Mouse (Mus musculus) T-cell, adult 2 months (primary cell): ENCODE data around the gene Esam.

Source experiments
- DNase-seq: peaks from one replicate; pipeline ENCODE4 v3.0.0; 2022; ENCODE audit warnings: low spot score

Gene Esam

DNA sequence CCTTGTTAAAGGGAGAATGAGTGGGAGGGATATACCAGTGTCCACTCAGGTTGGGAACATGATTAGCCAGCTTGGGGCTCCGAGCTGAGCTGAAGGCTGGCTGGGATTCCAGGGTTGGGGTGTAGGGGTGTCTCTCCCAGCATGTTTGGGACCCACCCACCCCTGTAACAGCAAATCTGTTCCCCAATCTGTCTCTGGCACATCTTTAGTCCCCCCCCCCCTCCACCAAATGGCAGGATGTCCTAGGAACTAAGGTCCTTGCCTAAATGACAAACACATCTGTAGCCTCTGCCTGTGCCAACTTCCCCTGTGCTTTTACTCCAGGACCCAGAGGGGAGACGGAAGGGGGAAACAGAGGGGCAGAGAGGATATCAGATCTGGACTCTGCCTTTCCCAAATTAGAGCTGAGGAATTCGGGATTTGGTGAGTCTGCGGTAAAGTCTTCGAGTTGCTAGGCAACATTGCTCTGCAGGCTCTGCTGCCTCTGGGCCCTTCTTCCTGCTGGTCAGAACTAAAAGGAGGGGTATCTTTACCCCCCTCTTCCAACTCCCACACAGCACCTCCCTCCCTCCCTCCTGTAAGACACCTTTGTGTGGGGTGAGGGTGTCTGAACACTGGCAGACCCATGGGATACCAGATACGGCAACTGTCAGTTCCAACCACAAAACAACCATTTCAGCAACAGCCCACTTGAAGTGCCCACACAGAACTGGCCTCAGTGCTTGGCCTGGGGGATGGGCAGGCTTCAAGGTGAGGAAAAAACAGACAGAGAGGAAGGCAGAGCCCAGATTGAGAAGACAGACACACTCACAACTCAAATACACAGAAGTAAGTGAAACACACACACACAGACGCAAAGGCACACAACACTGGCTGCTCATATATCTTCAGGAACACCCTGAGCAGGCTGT, 27.2 kb downstream of the Esam start, which contains the start of gene Siae:
Gene Siae (plus strand): TSS at position 861 of the 911 bp plus-strand sequence.
- no peak for DNase-seq

DNA sequence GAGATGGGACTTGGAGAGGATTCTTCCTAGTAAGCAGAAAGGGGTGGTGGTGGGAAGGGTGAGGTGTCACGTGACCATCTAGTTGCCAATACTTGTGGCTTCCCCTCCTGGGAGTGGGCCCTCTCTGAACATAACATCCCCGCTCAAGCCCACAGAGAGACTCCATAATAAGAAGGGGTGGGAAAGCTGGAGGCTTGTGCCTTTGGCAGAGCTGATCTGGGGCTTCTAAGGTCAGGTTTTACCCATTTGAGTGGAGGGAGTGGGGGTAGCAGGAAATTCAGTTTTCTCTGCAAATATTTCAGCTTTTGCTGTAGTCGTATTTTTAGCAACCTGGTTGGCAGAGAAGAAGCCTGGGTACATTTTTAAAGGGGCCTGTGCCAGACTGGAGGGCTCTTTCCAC, 28.5 kb downstream of the Esam start:
- no peak for DNase-seq

DNA sequence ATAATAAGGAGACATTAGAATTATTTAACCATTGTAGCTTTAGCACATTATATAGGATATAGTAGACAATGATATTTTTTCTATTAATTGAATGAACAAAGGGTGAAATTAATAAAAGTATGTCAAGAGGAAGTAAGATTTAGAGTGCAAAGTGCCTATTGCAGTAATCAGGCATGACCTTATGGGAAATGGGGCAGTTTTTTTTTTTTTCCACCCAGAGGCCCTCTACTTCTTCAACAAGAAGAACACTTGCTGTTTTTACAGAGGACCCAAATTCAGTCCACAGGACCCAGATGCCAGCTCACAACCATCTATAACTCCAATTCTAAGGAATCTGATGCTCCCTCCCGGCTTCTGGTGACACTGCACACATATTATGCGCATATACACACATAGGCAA, 32.7 kb downstream of the Esam start:
- no peak for DNase-seq

DNA sequence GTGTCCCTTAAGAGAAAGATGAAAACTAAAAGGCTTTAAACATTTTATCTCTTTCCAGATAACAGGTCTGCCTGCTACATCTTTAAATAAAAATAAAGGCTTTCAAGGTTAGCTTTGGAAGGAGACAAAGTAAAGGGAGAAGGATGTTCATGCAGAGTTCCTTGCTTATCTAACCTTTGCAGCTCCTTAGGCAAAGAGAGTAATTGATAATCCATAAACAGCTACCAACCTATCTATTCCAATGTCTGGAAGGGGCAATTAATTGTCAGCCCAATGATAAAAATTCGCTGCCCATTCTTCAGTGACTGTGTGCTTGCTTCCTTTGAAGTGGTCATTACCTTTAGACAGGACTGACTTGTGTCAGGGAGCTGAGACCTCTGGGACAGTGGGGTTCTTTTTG, 35.9 kb downstream of the Esam start:
- DNase-seq = no peak

DNA sequence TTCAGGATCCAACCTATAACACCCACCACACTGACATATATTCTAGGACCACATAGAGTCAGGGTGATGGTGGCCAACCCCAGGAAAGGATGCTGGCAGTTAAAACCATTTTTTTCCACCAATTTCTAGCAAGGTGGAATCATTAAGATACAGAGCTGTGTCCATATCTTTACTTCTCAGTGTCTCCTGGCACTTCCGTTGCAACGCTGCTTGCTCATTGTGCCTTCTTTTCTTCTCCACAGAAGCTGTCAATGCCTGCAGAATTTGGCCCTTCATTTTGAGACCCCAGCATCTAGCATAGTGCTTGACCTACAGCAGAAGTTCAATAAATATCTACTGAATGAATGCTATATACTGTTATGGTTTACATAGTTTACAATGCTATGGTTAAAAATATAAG, 39.1 kb downstream of the Esam start:
- DNase-seq = no peak

DNA sequence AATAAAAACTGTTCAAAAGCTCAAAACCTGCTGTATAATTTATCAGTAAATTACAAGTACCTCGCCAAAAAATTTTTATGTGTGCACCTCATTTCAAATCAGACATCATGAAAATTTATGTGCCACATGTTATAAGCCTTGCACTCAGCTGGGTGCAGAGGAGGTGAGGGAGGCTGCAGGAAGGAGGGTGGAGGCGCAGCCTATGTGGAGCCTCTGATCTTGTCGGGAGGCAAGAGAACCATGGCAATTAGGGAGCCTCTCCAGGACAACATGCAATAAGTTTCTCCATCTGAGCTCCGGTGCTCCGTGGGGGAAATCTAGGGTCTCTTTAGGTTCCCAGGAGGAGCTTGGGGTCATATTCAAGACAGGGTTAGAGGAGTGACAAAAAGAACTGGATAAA, 39.6 kb downstream of the Esam start:
- no peak for DNase-seq

DNA sequence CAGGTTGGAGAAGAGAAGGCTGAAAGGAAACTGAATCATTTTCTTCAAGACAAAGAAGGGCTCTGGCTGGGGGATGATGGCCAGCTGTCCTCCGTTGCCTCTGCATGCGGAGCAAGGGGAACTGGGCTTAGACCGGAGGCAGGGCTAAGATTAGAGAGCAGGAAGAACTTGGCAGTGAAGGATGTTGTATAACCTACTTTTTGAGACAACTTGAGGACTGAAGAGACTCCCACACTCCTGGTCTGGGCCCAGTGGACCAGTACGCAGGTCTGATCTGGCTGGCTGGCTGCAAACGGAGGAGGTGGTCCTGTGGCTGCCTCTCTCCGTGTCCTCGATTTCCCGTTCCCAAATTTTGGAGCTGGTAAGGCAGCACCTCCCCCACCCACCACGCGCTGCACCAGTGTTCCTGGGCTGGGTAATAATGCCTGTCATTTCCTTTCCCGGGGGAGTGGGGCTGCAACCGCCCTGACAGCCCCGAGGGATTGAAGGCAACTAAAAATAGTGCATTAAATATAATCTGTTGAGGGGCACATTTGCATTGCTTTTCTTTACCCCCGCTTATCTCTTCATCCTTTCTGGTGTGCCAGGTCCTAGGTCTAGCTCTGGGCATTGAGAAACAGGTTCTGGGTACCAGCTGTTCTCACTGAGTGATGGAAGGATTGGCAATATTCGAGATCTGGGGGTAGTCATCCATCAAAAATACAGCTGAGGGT, 40.2 kb downstream of the Esam start:
- DNase-seq = no peak

DNA sequence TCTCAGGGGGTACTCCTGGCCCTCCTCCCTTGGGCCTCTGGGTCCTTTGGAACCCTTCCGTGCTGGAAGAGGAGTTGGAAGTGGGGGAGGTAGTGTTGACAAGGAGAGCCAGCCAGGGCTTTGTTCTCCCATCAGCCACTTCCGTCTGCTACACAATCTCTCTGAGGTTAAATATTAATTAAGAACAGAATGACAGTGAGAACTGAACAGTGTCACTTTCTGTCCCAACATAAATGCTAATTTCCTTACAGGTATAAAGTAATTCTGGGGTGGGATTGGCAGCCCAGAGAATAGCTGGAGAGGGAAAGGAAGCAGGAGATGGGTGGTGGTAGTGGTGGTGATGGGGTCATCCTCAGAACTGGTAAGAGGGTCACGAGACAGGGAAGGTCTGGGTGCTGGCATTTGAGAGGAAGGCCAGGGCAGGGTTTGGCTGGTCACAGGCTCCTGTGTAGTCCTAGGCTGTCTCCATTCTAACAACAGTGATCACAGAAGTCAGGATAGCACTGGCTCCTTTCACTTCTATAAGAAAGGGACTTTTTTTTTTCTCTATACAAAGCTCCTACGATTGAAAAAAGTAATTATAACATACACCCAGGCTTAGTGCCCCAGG, 40.8 kb downstream of the Esam start:
- DNase-seq = no peak

DNA sequence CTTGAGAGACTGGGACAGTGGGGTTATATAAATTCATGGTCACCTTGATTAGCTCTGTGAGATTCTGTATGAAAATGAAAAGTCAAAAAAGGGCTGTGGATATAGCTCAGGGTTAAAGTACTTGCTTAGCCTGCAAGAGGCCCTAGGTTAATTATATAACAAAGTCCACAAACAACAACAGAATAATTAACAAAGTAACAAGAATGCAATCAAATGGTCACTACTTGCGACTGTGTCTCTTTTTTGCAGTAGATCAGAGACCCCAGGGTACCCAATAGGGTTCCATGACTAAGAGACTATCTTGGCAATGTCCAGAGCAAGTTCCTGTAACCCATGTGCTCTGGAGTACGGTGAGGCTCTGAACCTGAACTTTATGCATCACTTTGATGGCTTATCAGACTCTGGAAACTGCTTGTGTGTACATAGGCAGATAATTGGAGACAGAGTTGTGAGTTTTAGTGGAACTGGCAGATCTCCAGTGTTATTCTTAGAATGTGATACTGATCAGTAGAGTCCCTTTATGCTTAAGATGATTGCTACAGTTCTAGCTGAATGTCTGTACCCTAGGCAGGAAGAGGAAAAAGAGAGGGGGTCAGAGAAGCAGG, 41.5 kb downstream of the Esam start:
- no peak for DNase-seq

DNA sequence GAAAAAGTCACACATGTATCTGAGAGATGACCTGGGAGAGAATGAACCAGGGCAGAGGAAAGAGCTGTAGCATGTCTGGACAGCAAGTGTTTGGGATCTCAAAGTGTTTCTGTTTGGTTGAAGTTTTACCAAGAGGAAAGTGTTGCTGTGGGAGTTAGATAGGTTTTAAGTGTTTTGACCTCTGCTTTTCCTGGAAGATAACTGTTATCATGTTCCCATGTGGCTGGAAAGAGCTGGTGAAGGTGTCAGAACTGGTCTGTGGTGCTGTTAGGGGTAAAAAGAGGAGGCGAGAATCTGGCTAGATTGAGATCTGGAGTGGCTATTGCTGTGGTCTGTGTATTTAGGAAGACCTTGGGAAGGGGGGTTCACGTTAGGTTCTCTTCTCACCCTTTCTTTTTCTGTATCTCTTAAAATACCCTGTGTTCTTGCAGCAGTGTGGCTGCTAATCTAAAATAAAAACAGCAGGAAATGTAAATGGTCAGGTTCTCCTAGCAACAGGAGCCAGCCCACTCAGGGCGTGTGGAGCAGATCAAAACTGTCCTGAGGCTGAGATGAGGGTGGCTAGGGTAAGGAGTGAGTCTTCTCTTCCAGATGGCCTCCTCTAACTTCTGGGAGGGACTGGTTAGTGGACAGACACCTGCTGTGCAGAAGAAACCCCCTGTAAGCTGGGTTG, 44.5 kb downstream of the Esam start:
- no peak for DNase-seq

DNA sequence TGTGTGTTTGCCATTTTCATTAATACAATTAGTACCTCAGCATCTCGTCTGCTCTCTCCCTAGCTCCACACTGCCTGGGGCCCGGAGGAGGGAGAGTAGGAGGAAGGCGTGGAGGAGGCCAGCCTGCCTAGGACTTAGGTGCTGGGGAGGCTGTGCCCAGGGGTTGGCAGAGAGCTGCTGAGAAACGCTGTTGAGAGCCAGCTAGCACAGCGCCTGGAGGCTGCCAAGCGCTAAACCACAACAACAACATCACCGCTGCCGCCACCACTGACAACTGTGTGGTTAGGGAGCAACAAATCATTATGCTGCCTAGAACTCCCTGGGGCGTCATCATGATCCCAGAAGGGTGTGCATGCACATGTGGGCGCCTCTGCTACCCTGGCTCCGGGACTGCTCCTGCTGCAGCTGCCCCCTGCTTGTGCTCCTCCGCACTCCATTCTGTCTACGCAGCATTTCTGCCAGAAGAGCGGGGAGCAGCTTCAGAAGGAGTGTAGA, 48.6 kb downstream of the Esam start:
- DNase-seq = peak; percentile 18

DNA sequence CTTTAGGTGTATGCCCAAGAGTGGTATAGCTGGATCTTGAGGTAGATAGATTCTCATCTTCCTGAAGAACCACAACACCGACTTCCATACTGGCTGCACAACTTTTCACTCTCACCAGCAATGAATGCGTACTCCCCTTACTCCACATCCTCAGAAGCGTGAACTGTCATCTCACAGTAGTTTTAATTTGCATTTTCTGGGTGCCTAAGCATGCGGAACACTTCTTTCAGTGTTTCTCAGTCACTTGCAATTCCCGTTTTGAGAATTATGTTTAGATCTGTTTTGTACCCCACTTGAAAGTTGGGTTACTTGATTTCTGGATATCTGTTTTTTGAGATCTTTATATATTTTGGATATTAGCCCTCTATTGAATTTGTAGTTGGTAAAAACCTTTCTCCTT, 55.7 kb downstream of the Esam start:
- no peak for DNase-seq

DNA sequence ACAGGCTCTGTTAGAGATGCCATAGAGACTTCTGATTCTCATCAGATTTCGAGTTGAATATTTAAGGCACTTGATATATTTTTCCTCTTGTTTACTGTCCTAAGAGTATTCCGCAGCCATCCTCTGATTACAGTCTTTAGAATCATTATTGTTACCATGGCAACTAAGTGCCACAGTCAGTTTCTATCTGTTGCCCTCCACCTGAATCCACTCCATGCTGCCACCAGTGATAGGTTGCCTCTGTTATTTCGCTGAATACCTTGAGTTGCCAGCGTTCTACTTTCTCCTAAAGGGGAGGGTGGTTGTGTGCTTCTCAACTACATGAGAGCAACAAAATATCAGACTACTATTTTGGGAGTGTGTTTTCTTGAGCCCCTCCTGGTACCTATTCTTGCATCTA, 58.8 kb downstream of the Esam start:
- DNase-seq = no peak
